Mouse (Mus musculus): ENCODE results near the gene Homer2.

DNA sequence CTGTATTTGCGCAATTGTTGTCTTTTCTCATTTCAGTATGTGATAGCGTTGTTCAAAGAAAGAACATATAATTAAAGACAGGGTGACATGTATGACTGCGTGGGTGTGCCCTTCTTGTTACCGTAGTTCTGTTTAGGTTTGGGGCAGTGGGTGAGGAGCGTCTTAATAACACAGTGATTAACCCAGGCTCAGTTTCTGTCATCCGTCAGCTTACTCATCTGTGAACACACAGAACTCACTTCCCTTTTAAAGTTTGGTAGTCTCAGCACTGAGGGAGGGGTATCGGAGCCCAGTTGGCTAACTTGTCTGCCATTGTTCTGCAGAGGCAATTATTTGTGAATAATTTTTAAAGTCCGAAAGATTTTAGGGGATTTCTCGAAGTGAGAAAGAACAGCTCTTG is 20.4 kb upstream of the Homer2 start:
- TF ChIP-seq CTCF (conservative IDR thresholded peaks at IDR 0.05; ENCODE audit: low read length): no peak
- TF ChIP-seq POU5F1 (IDR thresholded peaks at IDR 0.05; ENCODE audit: borderline replicate concordance, low read length): no peak

Measured in E14TG2a.4 (cell line).